Comparison of ENCODE assay signal across 8 mouse cellular contexts in genomic region chr10:76733677-76734068, GRCm38 (mm10). TPM values are rescaled to one million over a fixed set of nuclear protein-coding genes. Genes with fewer than 3 reads are reported as not detected.
DNase-seq lines count a peak whose midpoint lies in the region; ATAC-seq lines count a peak whose summit lies in the region.
"Had no signal": no experiment of that assay in that cellular context is flagged by ENCODE, and none has a peak within 500 bp of the region (broad histone marks: within the 10 kb centered on the region; RNA-seq: fewer than 3 reads in every experiment).

No protein-coding gene starts in this region.

- H3K36me3 ChIP-seq in lung, embryonic 16.5 days (ENCODE audit: control insufficient read depth, insufficient read depth, low read length): no peaks in the 10 kb centered on the region
- no peaks in the 10 kb centered on the region for H3K36me3 ChIP-seq in forebrain, embryonic 13.5 days (ENCODE audit: poor library complexity, severe bottlenecking)
- H3K36me3 ChIP-seq in intestine, embryonic 16.5 days (ENCODE audit: control insufficient read depth, insufficient read depth, low read length): no peaks in the 10 kb centered on the region
- H3K36me3 ChIP-seq in neural tube, embryonic 15.5 days: no peaks in the 10 kb centered on the region

- peak overlapping the region; percentile 8; the same call in 1 of the 2 replicates for H3K9ac ChIP-seq in lung, embryonic 16.5 days (ENCODE audit: low read length)
- H3K9ac ChIP-seq in forebrain, embryonic 13.5 days: 0 out of 2 replicates have a peak overlapping the region, but pooled peaks have one; percentile 26
- peak overlapping the region; percentile 58 for H3K9ac ChIP-seq in intestine, embryonic 16.5 days (ENCODE audit: low read depth, low read length)
- H3K9ac ChIP-seq in neural tube, embryonic 15.5 days (replicated peaks): peak overlapping the region; percentile 36

- peaks cover 22% of the 10 kb centered on the region for H3K4me1 ChIP-seq in lung, embryonic 16.5 days (replicated peaks; ENCODE audit: control insufficient read depth, insufficient read depth, low read length)
- peaks cover 12% of the 10 kb centered on the region for H3K4me1 ChIP-seq in forebrain, embryonic 13.5 days
- peaks cover 22% of the 10 kb centered on the region for H3K4me1 ChIP-seq in intestine, embryonic 16.5 days (ENCODE audit: control insufficient read depth, insufficient read depth, low read length)
- H3K4me1 ChIP-seq in neural tube, embryonic 15.5 days: peaks cover 30% of the 10 kb centered on the region

- 24% methylated on average over 3 of the region's 3 CpGs for WGBS in lung, embryonic 16.5 days
- WGBS in forebrain, embryonic 13.5 days: 39% methylated on average over 3 of the region's 3 CpGs
- 37% methylated on average over 3 of the region's 3 CpGs for WGBS in intestine, embryonic 16.5 days
- 48% methylated on average over 3 of the region's 3 CpGs for WGBS in neural tube, embryonic 15.5 days

- no peak overlapping the region for H3K4me3 ChIP-seq in lung, embryonic 16.5 days (ENCODE audit: low read length)
- no peak overlapping the region for H3K4me3 ChIP-seq in forebrain, embryonic 13.5 days
- H3K4me3 ChIP-seq in intestine, embryonic 16.5 days (ENCODE audit: low read length): peak overlapping the region; percentile 17
- H3K4me3 ChIP-seq in neural tube, embryonic 15.5 days (replicated peaks): 0 out of 2 replicates have a peak overlapping the region, but pooled peaks have one; percentile 10

- H3K9me3 ChIP-seq in lung, embryonic 16.5 days (ENCODE audit: control insufficient read depth, low read length): no peaks in the 10 kb centered on the region
- no peaks in the 10 kb centered on the region for H3K9me3 ChIP-seq in forebrain, embryonic 13.5 days (replicated peaks)
- no peaks in the 10 kb centered on the region for H3K9me3 ChIP-seq in intestine, embryonic 16.5 days (ENCODE audit: control insufficient read depth, low read length)
- H3K9me3 ChIP-seq in neural tube, embryonic 15.5 days (replicated peaks): no peaks in the 10 kb centered on the region

- peak overlapping the region; percentile 86 for H3K27ac ChIP-seq in lung, embryonic 16.5 days (ENCODE audit: low read length)
- no peak overlapping the region for H3K27ac ChIP-seq in forebrain, embryonic 13.5 days
- peak overlapping the region; percentile 94 for H3K27ac ChIP-seq in intestine, embryonic 16.5 days (ENCODE audit: low read length)
- H3K27ac ChIP-seq in neural tube, embryonic 15.5 days (replicated peaks): peak overlapping the region; percentile 64

- DNase-seq in lung, postnatal 25 days (ENCODE audit: low spot score): no peak
- DNase-seq in layer of hippocampus, adult 9-11 months: no peak
- DNase-seq in thymus, adult 18-20 months: no peak

- no peaks in the 10 kb centered on the region for H3K27me3 ChIP-seq in lung, embryonic 16.5 days (ENCODE audit: control insufficient read depth, insufficient read depth, low read depth, low read length)
- no peaks in the 10 kb centered on the region for H3K27me3 ChIP-seq in forebrain, embryonic 13.5 days
- no peaks in the 10 kb centered on the region for H3K27me3 ChIP-seq in intestine, embryonic 16.5 days (replicated peaks; ENCODE audit: control insufficient read depth, insufficient read depth, low read length)
- H3K27me3 ChIP-seq in neural tube, embryonic 15.5 days (replicated peaks): no peaks in the 10 kb centered on the region

- peak; percentile 34; the same call in 1 of the 2 replicates for ATAC-seq in lung, embryonic 16.5 days (ENCODE audit: low read depth)
- no peak for ATAC-seq in forebrain, embryonic 13.5 days
- no peak for ATAC-seq in intestine, embryonic 16.5 days
- ATAC-seq in neural tube, embryonic 15.5 days (ENCODE audit: low FRiP score): no peak
- ATAC-seq: inflammation-experienced regulatory T-cells, adult 6 months had no signal

- peak overlapping the region; percentile 15; the same call in 1 of the 2 replicates for H3K4me2 ChIP-seq in lung, embryonic 16.5 days (ENCODE audit: low read depth, low read length)
- peak overlapping the region; percentile 35; the same call in 1 of the 2 replicates for H3K4me2 ChIP-seq in forebrain, embryonic 13.5 days
- H3K4me2 ChIP-seq in intestine, embryonic 16.5 days (ENCODE audit: low read depth, low read length): peak overlapping the region; percentile 43
- H3K4me2 ChIP-seq in neural tube, embryonic 15.5 days: peak overlapping the region; percentile 45

RNA-seq across cellular contexts. Expression of gene Col6a1, which starts 7.7 kb away (rescaled TPM):
- 329 and 333 TPM in 2 replicates for polyA plus RNA-seq in lung, embryonic 16.5 days (2015; fragmentation: Nextera tagmentation; extraction: Ambion mirVana)
- polyA plus RNA-seq in forebrain, embryonic 13.5 days (2015; fragmentation: Nextera tagmentation; extraction: Ambion mirVana): 4.4 and 5.9 TPM in 2 replicates
- 327 and 341 TPM in 2 replicates for polyA plus RNA-seq in intestine, embryonic 16.5 days (2015; fragmentation: Nextera tagmentation; extraction: Ambion mirVana)
- polyA plus RNA-seq in neural tube, embryonic 15.5 days (2015; fragmentation: Nextera tagmentation; extraction: Ambion mirVana): 34.3 and 67.0 TPM in 2 replicates
- polyA plus RNA-seq: inflammation-experienced regulatory T-cells, adult 6 months had no signal

Comparison
In these comparisons a context has a peak if more than half of its experiments do, and no peak if none do; other contexts are left out.
1. H3K4me3 ChIP-seq: peak in intestine, embryonic 16.5 days (single experiment) and neural tube, embryonic 15.5 days (single experiment); none in lung, embryonic 16.5 days (single experiment) and forebrain, embryonic 13.5 days (single experiment).
2. H3K9ac ChIP-seq: peak in every context shown above with its lines; median percentile 58 in intestine, embryonic 16.5 days; 36 in neural tube, embryonic 15.5 days; 26 in forebrain, embryonic 13.5 days; 8 in lung, embryonic 16.5 days.
3. Peak in every context shown above with its lines, with median percentiles within 50 percentile points of each other: H3K4me2 ChIP-seq.